Mouse (Mus musculus) cerebellum, postnatal 14 days (tissue): ENCODE results near the gene Pdxp.
A peak's percentile ranks its signal among the peaks of the same experiment; 100 is the strongest.

Experiments used
- DNase-seq, 2 experiments: peaks; one replicate each; pipeline ENCODE4 v3.0.0; 2021; ENCODE audit warnings: mixed read lengths in 2 of 2

The Pdxp gene

DNA sequence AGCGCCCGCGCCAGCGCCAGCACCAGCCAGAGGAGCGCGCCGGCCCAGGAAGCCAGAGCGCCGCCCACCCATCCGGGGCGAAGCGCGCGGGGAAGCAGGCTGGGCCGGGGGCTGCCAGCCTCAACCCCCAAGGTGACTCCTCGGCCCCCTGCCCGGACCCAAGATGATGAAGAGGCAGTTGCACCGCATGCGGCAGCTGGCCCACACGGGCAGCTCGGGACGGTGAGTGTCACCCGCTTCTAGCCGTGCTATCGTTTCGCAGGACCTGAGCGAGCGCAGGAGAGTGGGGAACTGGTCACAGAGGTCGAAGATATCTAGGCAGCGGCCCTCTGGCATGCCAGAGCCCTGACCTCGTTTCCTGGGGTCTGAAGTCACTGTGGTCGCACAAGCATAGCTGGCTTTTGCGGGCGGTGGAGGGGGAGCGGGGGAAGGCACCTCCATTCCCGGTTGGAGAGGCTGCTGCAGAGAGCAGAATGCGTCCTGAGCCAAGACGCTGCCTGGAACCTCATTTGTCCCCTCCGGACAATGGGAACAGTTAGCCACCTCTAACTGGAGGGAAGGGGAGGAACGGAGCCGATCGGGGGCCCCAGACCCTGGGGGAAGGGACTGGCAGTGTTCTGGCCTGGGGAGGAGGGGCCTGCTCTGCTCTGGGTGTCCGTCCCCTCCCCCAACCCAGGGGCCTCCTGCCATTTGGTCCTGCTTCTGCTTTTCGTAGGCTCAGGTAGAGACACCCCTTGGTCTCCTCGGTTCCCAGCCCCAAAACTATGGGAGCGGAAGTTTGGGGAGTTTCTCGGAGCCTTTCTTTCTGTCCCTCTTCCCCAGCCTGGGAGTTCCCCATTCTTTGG, 13.8 kb upstream of the Pdxp start, which contains the start of gene Sh3bp1:
Gene Sh3bp1, plus strand, starts transcription at position 29 of the 845 bp plus-strand sequence.
- peak; percentile 48 to 53 for DNase-seq

DNA sequence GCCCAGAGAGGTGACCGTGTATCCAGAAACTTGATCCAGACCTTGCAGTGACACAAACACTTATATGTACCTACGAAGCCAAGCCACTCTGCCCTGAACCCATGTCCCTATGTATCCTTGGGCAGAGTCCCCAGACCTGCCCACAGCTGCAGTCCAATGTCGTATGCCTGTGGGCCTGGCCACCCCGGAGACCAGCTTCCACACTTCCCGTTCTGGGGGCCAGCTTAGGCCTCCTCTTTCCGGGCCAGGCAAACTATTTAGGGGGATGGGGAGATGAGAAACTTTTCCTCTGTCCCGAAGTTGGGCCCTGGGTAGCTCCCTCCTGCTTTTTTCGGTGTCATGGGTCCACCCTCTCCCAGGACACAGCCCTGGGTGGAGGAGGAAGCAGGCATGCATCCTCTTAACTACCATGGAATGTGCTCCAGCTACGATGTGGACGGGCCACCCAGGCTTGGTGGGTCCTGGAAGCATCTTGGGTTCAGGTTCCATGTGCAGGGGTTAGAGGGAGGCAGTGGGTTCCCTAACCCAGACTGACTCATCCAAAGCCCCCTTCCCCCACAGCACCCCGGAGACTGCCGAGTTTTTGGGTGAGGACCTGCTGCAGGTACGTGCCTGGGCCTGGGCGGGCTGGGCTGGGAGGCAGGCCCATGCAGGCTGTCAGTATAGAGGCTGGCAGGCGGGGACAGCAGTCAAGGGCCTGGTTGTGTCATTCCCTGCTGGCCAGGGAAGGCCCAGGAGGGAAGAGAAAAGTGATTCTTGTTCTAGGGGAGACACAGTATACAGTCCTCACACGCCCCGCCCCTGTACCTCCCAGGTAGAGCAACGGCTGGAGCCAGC, 12.9 kb upstream of the Pdxp start:
- DNase-seq: no peak

DNA sequence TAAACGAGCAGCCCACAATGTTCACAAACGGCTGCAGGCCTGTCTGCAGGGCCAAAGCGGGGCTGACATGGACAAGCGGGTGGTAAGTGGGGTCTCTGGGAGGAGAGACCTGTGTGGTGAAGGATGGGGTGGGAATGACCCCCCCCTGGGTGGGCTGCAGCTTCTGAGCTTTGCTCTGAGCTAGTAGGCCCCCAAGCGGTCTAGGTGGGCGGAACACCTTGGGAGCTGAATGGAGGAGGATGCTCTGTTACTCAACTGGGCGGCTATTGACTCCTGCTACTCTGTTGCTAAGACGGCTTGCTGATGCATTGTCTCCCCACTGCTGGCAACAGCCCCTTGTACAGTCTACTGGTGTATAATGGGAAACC, 12.3 kb upstream of the Pdxp start:
- no peak for DNase-seq

DNA sequence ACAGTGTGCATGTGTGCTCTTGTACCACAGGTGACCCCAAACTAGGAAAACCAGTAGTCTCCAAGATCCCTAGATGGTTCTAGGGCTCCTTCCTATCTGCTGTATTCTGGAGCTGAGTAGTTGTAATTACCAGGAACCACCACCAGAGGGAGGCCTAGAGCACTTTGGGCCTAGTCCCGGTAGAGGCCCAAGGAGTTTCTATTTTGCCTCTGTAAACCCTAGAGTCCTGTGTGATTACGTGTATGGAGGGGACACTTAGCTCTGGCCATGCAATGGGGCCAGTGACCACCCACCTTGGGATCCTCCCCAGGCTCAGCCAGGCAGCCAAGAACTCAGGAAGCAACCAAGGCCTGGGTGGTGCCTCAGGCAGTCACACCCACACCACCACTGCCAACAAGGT, 10.5 kb upstream of the Pdxp start:
- DNase-seq: peak; percentile 93 to 95

DNA sequence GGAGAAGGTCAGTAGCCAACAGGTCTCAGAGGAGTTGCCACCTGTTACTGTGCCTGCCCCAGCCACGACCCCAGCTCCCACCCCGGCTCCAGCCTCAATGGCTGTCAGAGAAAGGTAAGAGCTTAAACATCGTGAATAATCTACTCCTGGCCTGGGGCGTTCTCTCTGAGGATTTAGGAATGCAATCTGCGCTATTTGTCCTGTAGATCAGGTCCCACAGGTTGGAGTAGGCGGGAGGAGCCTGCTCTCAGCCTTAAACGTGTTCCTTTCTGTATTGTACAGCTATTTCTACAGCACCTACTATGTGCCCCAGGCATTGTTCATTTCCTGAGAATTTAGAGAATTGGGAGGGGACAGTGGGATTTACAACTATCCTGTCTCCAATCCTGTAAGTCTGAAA, 5.3 kb upstream of the Pdxp start:
- no peak for DNase-seq

GRCm38 (mm10) chr15:78908982-78909381, 4.7 kb upstream of the Pdxp start:
- DNase-seq: no peak

DNA sequence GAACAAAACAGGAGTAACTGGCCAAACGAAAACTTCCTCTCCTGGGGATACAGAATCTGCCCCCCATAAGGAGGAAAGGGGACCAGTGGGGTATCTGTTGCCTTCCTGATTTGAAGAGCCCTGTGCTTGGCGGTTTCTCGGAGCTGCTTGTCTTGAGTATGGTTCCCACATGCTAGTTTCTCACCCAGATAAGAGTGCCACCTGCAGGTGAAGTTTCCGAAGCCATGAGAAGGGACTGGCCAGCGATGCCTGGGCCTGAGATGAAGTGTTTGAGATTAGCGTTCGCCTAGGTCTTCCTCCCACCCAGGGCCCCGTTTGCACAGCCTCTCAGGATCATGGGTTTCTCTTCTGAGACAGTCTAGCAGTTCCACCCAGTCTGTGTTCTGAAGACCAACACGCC, 1.7 kb upstream of the Pdxp start:
- DNase-seq: peak; percentile 77 to 86

- DNase-seq: peak; percentile 83 to 84
Measured at GRCm38 (mm10) chr15:78914091-78914822, 538 bp downstream of the Pdxp start.

- no peak for DNase-seq
Measured at GRCm38 (mm10) chr15:78914823-78915659, 1.3 kb downstream of the Pdxp start.

- peak; percentile 81 to 82 for DNase-seq
Measured at GRCm38 (mm10) chr15:78915660-78916017, 1.9 kb downstream of the Pdxp start.

GRCm38 (mm10) chr15:78916052-78916826, 2.5 kb downstream of the Pdxp start:
- DNase-seq: peak; percentile 67 to 74

DNA sequence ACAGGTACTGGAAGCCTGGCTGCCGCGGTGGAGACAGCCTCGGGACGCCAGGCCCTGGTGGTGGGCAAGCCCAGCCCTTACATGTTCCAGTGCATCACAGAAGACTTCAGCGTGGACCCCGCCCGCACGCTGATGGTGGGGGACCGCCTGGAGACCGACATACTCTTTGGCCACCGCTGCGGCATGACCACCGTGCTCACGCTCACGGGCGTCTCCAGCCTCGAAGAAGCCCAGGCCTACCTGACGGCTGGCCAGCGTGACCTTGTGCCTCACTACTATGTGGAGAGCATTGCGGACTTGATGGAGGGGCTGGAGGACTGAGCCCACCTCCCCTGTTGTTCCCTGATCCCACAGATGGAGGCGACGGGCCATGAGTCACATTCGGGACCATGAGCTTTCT, 4.4 kb downstream of the Pdxp start:
- DNase-seq: no peak

- DNase-seq: no peak
Measured at GRCm38 (mm10) chr15:78919914-78920313, 6.2 kb downstream of the Pdxp start.

GRCm38 (mm10) chr15:78922700-78923099, 9.0 kb downstream of the Pdxp start:
- DNase-seq: no peak

DNA sequence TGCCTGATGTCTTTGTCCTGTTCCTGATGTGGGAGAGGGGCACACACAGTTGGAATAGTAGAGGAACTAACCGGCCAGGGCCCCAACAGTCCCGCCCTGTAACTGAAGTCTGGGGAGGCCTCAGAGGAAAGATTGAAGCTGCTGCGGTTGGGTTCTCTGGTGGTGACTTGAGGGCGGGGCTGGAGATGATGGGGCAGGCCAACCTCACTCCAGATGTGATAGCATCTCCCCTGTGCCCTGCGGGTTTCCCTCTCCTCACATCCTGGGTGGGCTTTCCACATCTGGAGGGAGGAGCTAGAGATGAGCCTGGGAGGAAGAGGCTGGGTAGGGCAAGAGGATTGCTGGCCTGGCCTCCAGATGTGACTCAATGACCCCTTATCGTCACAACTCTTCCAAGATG, 9.9 kb downstream of the Pdxp start:
- no peak for DNase-seq

DNA sequence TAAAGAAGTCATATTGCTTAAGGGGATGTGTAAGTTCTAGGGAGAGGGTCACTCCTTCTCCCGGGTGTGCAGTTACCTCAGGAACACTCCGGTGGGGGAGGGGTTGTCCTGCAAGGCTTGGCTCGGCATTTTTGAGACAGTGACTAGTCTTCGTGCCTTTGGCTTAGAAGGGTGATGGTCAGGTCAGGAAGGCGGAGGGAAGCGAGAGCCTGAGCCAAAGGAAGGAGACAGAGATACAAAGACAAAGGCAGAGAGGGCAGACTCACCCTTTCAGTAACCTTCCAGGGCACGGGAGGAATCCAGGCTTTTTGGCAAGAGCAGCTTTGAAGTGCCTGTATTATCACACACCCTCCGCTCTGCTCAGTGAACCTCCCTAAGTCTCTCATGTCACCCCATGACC, 11.4 kb downstream of the Pdxp start:
- DNase-seq: no peak

GRCm38 (mm10) chr15:78926021-78926919, 12.6 kb downstream of the Pdxp start, which contains the start of gene Lgals1:
Gene Lgals1, plus strand, starts transcription at chr15:78926725.
- DNase-seq: peak; percentile 84 to 88

DNA sequence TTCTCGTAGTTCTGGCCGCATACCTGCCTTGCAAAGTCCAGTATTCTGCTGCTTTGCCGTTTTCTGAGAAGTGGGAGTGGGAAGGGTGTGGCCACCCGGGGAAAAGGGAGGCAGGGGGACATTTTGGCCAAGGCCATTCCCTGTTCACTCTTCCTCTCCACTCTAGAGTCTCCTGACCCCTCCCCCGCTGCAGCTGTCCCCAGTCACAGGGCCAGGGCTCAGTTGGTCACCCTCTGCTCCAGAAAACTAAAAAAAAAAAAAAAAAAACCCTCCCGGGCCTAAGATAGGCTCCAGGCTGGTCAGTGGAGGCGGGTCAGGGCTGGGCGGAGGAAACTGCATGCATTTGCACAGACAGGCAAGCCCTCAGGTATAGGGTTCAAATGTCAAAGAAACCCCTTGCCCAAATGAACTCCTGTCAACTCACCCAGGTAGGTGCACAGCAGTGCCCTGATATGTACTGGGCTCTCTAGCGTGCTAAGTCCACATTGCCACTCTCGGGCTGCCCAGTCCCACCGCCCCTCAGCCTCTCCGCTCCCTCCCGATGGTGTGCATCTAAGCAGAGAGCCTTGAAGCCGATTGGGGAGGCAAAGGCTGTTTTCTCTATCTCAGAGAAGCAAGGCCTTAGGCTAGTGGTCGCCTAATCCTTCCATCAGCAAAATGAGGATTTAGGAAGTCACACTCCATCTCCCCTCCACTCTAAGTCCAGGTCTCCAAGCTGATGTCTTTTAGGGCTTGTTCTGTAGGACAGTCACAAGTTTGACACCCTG, 13.5 kb downstream of the Pdxp start:
- peak in 1 of 2 experiments; percentile 59 for DNase-seq

DNA sequence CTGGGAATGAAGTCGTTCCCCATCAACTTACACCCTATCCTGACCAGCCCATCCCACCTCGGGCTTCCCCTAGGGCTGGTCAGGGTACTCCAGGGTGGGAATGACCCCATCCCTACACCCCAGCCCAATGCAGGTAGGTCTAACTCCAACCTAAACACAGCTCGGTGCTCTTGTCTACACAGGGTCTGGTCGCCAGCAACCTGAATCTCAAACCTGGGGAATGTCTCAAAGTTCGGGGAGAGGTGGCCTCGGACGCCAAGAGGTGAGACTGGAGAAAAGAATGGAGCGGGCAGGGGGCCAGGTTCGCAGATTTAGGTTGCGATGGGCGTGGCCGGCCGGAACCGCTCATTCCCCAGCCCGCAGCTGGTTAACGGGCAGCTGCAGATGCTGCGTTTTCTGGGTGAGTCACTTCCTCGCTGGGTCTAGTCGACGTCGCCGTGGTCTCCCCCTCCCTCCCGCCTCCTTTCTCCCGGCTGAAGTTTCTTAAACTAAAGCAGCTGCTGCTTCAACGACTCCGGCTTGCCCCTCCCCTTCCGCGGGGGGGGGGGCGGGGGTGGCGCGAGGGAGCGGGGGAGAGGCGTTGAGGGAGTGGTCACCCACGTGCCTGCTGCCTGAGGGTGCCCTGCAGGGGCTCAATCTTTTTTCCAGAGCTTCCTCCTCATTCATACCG, 14.2 kb downstream of the Pdxp start:
- DNase-seq: peak in 1 of 2 experiments; percentile 40
